Mouse (Mus musculus): Measurements from ENCODE around the gene Cracr2b. TPM values are rescaled to one million over a fixed set of nuclear protein-coding genes. Genes with fewer than 3 reads are reported as not detected.

Gene Cracr2b
- total and polyA plus RNA-seq, 2 experiments from 2014 or later, result 6.7 to 7.2 TPM

- WGBS, result 77% methylated on average over 7 of the region's 7 CpGs
- Histone ChIP-seq H3K4me2 (ENCODE audit: low read depth) (no peak overlapping the region), H3K4me1 (ENCODE audit: insufficient read depth) (peaks cover 19% of the 10 kb centered on the region; the same call in 1 of the 2 replicates), H3K27me3 (ENCODE audit: insufficient read depth, low read length) (peaks cover 43% of the 10 kb centered on the region), H3K9ac (no peak overlapping the region), H3K9me3 (ENCODE audit: low read length) (no peaks in the 10 kb centered on the region), H3K36me3 (ENCODE audit: insufficient read depth) (peaks cover 14% of the 10 kb centered on the region), H3K27ac (ENCODE audit: low read depth, low read length) (no peak overlapping the region), H3K4me3 (ENCODE audit: low read depth, low read length) (no peak overlapping the region)
- TF ChIP-seq CTCF (IDR thresholded peaks at IDR 0.05; ENCODE audit: low read depth), result no peak
- no peak for DNase-seq
- ATAC-seq, result no peak
These were observed 5.1 kb downstream of the Cracr2b start for GRCm38 (mm10) chr7:141466045-141466394.

- peak overlapping the region; percentile 69 for H3K9ac ChIP-seq
- peaks cover 36% of the 10 kb centered on the region for H3K27me3 ChIP-seq (ENCODE audit: insufficient read depth, low read length)
- ATAC-seq (no peak), DNase-seq (no peak)
- H3K4me3 ChIP-seq (ENCODE audit: low read depth, low read length), result peak overlapping the region; percentile 62
- H3K4me1 ChIP-seq (ENCODE audit: insufficient read depth), result peaks cover 19% of the 10 kb centered on the region; the same call in 1 of the 2 replicates
- 60% methylated on average over 10 of the region's 10 CpGs for WGBS
- TF ChIP-seq CTCF (IDR thresholded peaks at IDR 0.05; ENCODE audit: low read depth), result no peak
- H3K36me3 ChIP-seq (ENCODE audit: insufficient read depth), result peaks cover 19% of the 10 kb centered on the region
- H3K27ac ChIP-seq (ENCODE audit: low read depth, low read length), result no peak overlapping the region
- H3K4me2 ChIP-seq (ENCODE audit: low read depth), result peak overlapping the region; percentile 72
- no peaks in the 10 kb centered on the region for H3K9me3 ChIP-seq (ENCODE audit: low read length)
These were observed 5.8 kb downstream of the Cracr2b start for GRCm38 (mm10) chr7:141466607-141467148.

GRCm38 (mm10) chr7:141467230-141468030, 6.5 kb downstream of the Cracr2b start, which contains the start of gene Cd151:
Gene Cd151, plus strand, starts transcription at chr7:141467392.
- Histone ChIP-seq H3K9ac (peak within 1 kb of the TSS; percentile 69), H3K4me3 (ENCODE audit: low read depth, low read length) (peak within 1 kb of the TSS; percentile 62), H3K27ac (ENCODE audit: low read depth, low read length) (peak within 1 kb of the TSS; percentile 84), H3K4me1 (ENCODE audit: insufficient read depth) (peaks cover 19% of the 10 kb centered on the region; the same call in 1 of the 2 replicates), H3K4me2 (ENCODE audit: low read depth) (peak within 1 kb of the TSS; percentile 72), H3K36me3 (ENCODE audit: insufficient read depth) (peaks cover 23% of the 10 kb centered on the region), H3K27me3 (ENCODE audit: insufficient read depth, low read length) (peaks cover 29% of the 10 kb centered on the region), H3K9me3 (ENCODE audit: low read length) (no peaks in the 10 kb centered on the region)
- 6% methylated on average over 51 of the region's 52 CpGs for WGBS
- peak; percentile 77 for DNase-seq
- ATAC-seq, result peak; percentile 60
- TF ChIP-seq CTCF (IDR thresholded peaks at IDR 0.05; ENCODE audit: low read depth), result no peak

GRCm38 (mm10) chr7:141468164-141468521, 7.2 kb downstream of the Cracr2b start:
- Histone ChIP-seq H3K27me3 (ENCODE audit: insufficient read depth, low read length) (peaks cover 25% of the 10 kb centered on the region), H3K9me3 (ENCODE audit: low read length) (no peaks in the 10 kb centered on the region), H3K9ac (peak overlapping the region; percentile 69), H3K36me3 (ENCODE audit: insufficient read depth) (peaks cover 23% of the 10 kb centered on the region), H3K4me3 (ENCODE audit: low read depth, low read length) (peak overlapping the region; percentile 62), H3K4me2 (ENCODE audit: low read depth) (peak overlapping the region; percentile 72), H3K27ac (ENCODE audit: low read depth, low read length) (peak overlapping the region; percentile 84), H3K4me1 (ENCODE audit: insufficient read depth) (peaks cover 19% of the 10 kb centered on the region; the same call in 1 of the 2 replicates)
- 21% methylated on average over 5 of the region's 5 CpGs for WGBS
- DNase-seq (no peak), ATAC-seq (peak; percentile 14; the same call in 1 of the 2 replicates)
- no peak for TF ChIP-seq CTCF (IDR thresholded peaks at IDR 0.05; ENCODE audit: low read depth)

- peak; percentile 84 for ATAC-seq
- peaks cover 25% of the 10 kb centered on the region for H3K27me3 ChIP-seq (ENCODE audit: insufficient read depth, low read length)
- no peaks in the 10 kb centered on the region for H3K9me3 ChIP-seq (ENCODE audit: low read length)
- H3K4me1 ChIP-seq (ENCODE audit: insufficient read depth), result peaks cover 20% of the 10 kb centered on the region; the same call in 1 of the 2 replicates
- peak overlapping the region; percentile 62 for H3K4me3 ChIP-seq (ENCODE audit: low read depth, low read length)
- H3K4me2 ChIP-seq (ENCODE audit: low read depth), result peak overlapping the region; percentile 72
- H3K36me3 ChIP-seq (ENCODE audit: insufficient read depth), result peaks cover 23% of the 10 kb centered on the region
- 8% methylated on average over 8 of the region's 8 CpGs for WGBS
- TF ChIP-seq CTCF (IDR thresholded peaks at IDR 0.05; ENCODE audit: low read depth), result peak; percentile 59
- H3K27ac ChIP-seq (ENCODE audit: low read depth, low read length), result peak overlapping the region; percentile 84
- H3K9ac ChIP-seq, result peak overlapping the region; percentile 69
- peak; percentile 82 for DNase-seq
These were observed 7.8 kb downstream of the Cracr2b start for GRCm38 (mm10) chr7:141468522-141469211.

GRCm38 (mm10) chr7:141469352-141469751, 8.5 kb downstream of the Cracr2b start:
- Histone ChIP-seq H3K4me3 (ENCODE audit: low read depth, low read length) (peak overlapping the region; percentile 62; the same call in 1 of the 2 replicates), H3K9me3 (ENCODE audit: low read length) (no peaks in the 10 kb centered on the region), H3K4me2 (ENCODE audit: low read depth) (peak overlapping the region; percentile 72), H3K4me1 (ENCODE audit: insufficient read depth) (peaks cover 27% of the 10 kb centered on the region), H3K36me3 (ENCODE audit: insufficient read depth) (peaks cover 23% of the 10 kb centered on the region), H3K27me3 (ENCODE audit: insufficient read depth, low read length) (peaks cover 18% of the 10 kb centered on the region), H3K27ac (ENCODE audit: low read depth, low read length) (peak overlapping the region; percentile 84; the same call in 1 of the 2 replicates), H3K9ac (peak overlapping the region; percentile 69)
- ATAC-seq (no peak), DNase-seq (no peak)
- no peak for TF ChIP-seq CTCF (IDR thresholded peaks at IDR 0.05; ENCODE audit: low read depth)
- 87% methylated on average over 6 of the region's 6 CpGs for WGBS
